Mouse (Mus musculus) stomach, adult 2 months (tissue): ENCODE data around the gene Ush2a. TPM values are rescaled to one million over a fixed set of nuclear protein-coding genes. Genes with fewer than 3 reads are reported as not detected.

Source experiments
- polyA plus RNA-seq: library from polyadenylated mRNA; depleted of rRNA; stranded (reverse); fragments of >200 nt; gene quantifications from 2 replicates; pipeline ENCODE4 v1.2.3, GENCODE M21; 2012; rRNA removed

Ush2a gene
- polyA plus RNA-seq: 0.01 TPM in 1 of 2 replicates, not detected in the other

DNA sequence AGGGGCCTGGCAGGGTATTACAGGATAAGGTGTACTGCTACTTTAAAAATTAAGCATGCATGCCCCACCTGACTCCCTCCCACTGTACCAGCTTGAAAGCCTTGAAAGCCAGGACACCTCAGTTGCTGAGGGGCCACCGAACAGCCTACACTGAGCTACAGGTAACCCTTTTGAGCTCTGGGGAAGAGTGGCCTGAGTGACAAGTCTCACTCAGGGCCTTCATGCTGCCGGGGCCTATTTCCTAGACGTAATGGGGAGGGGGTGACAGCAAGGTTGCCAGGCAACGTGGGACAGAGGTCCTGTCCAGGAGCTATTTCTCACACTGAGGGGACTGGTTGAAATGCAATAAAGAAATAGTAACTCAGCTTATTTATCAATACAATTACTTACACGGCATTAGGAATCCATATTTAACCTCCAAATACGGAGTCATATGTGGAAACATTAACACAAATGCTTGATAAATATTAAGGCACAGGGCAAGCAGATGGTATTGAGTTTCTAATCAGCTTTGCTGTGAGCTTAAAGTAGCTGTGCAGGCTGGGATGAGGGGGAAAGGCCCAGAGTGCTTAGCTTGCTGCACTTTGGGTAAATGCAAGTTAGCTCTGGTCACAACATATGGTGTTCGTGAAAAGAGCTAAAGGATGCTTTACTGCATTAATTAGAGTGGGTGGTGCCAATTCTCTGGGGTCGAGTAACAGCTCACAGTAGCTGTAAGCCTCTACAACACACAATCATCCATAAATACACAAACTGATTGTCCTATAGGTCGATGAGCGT is at the start of gene Ush2a:
Gene Ush2a, plus strand, starts transcription at position 121 of the 780 bp plus-strand sequence.

GRCm38 (mm10) chr1:189007239-189007979 is 745.6 kb downstream of the Ush2a start, which contains the start of gene Kctd3:
Gene Kctd3 (minus strand): TSS chr1:189007841.

